Mouse (Mus musculus) T-cell, adult 2 months (primary cell): ENCODE data around the gene Kcnh6.

Experiments
- DNase-seq: peaks from one replicate; pipeline ENCODE4 v3.0.0; 2022; ENCODE audit warnings: low spot score

Kcnh6 gene

DNA sequence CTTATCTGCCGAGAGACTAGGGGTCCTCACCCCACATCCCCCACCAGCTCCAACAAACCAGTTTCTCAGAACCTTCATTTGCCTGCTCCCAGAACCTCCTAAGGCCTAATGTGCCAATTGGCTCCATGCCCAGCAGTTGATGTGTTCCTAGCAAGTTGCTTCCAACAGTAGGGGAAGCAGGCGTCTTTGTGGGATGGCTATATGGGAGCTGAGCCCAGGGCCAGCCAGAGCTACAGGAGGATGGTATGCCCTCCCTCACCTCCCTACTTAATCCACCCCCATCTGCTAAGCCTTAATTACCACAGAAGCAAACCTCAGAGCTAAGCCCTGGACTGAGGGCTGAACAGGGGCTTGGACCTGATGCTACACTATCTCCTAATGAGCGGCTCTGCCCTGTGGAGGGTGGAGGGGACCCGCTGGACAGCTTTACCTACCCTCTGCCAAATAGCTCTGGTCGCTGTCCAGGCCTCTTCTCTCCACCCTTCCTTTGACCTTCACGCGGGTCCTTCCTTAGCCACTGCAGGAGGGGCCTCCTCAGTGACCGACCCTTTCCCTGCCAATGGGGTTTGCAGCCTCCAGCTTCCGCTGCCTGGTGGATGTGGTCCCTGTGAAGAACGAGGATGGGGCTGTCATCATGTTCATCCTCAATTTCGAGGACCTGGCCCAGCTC lies 5.8 kb downstream of the Kcnh6 start:
- DNase-seq = no peak

DNA sequence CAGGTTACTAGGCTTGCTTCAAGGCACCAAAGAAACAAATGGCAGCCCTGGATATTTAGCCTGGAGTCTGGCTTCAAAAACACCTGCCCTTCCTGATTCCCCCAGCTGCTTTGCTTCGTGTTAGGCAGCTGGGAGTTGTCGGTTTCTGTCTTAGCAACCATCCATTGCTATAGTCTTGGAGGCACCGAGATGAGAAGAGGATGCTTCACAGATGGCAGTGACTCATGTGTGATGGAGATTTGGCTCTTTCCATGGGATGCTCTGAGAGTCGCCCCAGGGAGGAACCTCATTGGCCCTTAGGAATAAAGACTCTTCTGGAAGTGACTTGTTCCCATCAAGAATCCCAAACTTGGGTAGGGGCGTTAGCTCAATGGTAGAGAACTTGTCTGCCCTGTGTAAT lies 8.5 kb downstream of the Kcnh6 start:
- DNase-seq = no peak

DNA sequence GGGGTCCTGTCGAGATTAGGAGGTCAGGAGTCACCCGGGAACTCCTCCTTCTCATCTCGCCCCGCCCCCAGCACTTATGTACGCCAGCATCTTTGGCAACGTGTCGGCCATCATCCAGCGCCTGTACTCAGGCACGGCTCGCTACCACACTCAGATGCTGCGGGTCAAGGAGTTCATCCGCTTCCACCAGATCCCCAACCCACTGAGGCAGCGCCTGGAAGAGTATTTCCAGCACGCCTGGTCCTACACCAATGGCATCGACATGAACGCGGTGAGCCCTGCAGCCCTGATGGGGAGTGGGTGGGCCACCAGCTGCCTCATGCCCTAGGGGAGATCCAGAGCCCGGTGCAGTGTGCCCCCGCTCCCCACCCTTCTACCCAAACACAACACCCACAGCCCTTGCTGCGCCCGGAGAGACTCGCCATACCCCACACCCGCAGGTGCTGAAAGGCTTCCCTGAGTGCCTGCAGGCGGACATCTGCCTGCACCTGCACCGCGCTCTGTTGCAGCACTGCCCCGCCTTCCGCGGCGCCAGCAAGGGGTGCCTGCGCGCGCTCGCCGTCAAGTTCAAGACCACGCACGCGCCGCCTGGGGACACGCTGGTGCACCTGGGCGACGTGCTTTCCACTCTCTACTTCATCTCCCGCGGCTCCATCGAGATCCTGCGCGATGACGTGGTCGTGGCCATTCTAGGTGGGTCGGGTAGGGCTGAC lies 12.3 kb downstream of the Kcnh6 start:
- peak; percentile 40 for DNase-seq

DNA sequence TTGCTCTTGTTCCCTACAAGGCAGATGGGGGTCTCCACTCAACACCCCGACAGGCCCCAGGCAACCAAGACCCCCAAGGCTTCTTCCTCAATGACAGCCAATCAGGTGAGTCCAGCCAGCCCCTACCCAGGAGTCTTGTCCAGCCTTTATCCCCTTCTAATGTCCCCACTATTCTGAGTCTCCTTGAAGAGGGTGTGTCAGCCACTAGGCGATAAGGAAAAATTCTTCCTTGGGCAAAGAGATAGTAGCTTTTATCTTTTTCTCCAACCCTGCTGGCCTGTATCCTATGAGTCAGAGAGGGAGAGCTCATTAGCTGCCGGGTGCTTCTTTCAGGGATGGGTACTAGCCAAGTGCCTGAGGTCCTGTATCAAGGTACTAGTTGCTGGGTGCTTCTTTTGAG lies 17.9 kb downstream of the Kcnh6 start:
- no peak for DNase-seq

DNA sequence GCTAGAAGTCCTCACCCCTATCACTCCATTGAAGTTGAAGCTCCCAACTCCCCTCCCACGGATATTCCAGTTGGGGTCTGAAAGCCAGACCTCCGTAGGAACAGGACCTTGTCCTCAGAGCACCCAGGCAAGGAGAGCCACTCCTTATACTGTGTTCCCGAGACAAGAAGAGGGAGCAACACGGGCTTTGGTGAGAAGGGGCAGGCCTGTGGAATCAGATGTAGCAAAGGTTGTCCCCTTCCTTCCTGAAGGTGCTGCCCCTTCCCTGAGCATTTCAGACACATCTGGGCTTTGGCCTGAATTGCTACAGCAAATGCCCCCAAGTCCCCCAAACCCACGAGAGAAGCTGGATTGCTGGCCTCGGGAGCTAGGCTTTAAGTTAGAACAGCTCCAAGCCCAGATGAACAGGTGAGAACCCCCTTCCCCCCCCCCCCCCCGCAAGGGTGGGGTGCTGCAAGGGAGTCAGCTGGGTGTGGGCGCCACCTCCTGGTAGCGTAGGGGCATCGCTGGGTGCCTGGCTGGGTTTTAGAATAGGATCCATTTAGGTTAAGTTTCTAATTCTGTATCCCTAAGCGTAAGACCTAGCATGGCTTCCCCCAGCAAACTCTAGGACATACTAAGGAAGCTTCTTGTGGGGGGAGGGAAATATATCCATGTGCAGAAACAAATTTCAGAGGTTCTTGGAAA lies 18.7 kb downstream of the Kcnh6 start:
- DNase-seq = peak; percentile 77

DNA sequence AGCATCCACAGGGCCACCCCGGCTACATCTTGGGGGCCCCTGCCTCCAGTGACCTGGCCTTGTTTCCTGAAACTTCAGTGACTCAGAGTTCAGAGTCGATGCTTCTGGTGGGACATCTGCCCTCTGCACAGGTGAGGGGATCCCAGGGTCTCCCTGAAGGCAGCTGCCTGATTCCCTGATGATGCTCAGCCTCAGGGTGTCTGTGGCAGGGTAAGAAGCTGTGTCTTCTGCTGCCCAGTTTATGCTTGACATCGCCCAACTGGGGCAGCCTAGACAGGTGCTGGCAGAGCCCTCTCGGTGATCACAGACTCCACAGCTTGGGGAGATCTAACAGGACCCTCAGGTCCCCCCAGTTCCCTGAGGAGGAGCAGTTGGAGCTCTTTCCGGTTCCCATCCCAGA lies 19.7 kb downstream of the Kcnh6 start:
- DNase-seq = peak; percentile 48

DNA sequence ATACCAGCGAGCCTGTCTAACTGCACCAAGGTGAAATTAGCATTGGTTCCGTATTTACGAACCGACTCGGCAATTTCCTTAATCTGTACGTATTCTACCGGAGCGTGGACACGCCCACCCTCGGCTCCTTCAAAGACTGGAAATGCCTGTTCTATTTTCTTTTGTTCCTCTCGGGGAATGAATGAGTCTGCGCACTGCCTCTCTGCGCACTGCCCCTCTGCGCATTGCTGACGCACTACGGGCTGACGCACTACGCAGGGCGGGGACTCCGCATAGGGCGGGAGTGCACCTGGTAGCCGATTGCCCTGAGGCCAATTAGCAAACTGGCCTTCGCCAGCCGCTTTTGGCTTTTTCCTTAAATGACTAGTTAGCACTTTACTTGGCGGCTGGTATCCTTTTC lies 24.1 kb downstream of the Kcnh6 start:
- peak; percentile 27 for DNase-seq

DNA sequence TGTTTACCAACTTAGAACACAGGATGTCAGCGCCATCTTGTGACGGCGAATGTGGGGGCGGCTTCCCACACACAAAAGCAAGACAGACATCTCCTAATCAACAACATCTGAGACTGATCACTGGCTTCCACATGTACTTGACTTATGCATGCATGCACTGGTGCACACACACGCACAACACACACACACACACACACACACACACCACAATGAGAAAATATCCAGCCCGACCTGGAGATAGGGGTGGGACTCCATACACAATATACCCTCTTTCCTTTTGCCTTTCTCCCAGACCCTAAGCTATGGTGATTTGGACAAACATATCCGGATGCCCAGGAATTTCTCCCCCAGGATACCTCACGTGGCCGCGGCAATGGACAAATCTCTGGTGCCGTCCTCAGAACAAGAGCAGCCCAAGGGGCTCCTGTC lies 25.6 kb downstream of the Kcnh6 start:
- DNase-seq = peak; percentile 83

DNA sequence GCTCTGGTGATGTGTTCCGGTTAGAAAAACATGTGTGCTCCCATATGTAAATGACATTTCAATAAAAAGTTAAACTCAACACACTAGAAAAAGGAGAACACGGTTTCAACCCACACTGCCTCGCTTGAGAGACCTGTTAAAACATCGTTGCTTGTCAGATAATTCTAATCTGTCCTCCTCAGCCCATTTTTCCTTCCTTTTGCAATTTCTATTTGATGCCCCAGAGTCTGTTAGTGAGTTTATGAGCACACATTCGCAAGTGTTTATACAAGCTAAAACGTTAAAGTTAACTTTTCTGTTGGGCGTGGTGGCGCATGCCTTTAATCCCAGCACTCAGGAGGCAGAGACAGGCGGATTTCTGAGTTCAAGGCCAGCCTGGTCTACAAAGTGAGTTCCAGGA lies 27.1 kb downstream of the Kcnh6 start:
- no peak for DNase-seq

DNA sequence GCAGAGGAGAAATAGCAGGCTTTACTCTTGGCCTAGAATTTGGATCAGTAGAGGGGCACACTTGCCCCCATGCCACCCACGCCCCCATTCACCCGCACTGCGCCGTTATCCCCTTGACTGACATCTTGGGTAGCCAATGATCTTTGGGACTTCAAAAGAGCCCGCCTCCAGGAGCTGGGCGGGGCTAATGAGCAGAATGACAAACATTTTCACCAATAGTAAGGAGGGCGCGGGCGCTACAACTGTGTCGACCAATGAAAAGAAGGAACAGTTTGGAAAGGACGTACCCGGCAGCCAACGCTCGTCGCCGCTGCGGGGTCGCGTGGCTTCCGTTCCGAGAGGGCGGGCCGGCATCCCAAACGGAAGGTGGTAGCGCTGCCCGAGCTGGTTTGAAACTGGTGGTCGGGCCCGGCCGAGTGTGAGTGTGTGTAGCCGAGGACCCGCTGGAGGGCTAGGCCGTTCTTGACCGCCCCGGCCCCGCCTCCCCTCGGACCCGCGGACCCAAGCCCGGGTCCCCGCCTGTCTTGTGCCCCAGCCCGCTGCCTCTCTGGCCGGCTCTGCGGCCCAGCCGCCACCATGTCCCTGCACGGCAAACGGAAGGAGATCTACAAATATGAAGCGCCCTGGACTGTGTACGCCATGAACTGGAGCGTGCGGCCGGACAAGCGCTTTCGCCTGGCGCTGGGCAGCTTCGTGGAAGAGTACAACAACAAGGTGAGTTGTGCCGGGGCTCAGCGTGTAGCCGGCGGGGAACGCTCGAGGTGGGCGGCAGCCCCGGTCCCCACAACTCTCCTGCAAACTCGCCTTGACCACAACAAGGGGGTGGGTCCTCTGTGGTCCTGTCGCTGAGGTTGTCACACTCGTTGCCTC lies 28.9 kb downstream of the Kcnh6 start, which contains the start of gene Dcaf7:
Gene Dcaf7, plus strand, starts transcription at position 325 of the 870 bp plus-strand sequence.
- DNase-seq = peak; percentile 97

DNA sequence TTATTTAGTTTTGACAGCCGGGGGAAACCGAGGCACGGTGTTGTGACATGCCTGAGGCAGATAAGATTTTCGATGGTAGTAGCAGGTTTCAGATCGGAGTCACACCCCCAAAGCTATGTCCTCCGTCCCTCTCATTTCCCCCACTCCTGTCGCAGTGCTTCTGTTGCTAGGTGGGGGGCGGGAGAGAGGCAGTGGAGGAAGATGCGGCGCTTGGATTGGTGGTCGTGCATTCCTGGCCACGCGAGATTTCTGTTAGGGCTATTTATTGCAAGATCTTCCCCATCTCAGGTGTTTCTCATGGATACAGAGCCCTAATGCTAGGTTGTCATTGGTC lies 29.5 kb downstream of the Kcnh6 start:
- peak; percentile 57 for DNase-seq

DNA sequence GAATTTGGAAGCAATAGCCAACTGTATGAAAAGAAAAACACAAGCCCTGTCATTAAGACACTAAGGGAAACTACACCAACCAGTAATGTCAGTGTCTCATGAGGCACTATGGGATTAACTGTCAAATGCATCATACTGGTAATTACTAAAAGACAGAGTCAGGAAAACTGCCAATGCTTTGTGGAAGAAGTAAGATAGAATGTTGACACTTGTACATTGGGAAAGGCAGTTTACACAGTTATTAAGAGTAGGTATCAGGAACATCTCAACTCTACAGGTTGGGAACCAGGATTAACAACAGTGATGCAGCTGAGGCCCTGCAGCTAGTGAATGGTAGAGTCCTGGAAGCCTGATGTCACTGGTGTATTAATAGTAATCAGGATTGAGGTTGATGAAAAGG lies 36.4 kb downstream of the Kcnh6 start:
- no peak for DNase-seq

DNA sequence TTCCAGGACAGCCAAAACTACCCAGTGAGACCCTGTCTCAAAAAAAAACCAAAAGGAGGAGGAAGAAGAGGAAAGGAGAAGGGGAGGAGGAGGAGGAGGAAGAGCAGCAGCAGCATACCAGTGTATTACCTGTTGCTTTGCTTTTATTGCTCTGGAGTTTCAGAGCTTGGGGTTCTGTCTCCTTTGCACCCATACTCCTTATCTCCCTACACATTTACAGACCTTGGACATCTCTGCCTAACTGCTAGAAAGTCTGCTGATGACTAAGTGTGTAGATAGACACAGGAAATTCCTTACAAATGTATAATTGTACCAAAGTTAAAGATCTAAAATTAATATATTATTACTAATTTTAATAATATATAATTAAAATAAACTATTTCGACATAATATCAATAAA lies 37.3 kb downstream of the Kcnh6 start:
- no peak for DNase-seq

DNA sequence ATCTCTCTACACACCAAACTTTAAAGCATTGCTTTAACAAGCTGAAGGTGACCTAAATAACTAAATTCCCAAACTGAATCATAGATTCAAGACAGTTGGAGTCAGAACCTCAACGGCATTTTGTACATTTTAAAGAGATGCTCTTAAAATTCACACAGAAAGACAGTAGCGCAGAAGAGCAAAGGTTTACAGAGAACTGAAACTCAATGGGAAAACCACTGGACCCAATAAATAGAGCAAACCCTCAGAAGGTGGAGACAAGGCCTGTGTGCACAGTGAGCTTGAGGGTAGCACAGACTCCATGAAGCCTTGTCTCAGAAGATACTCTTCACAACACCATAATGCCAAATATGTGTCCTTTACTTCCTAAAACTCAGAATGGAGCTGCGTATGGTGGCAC lies 37.9 kb downstream of the Kcnh6 start:
- DNase-seq = no peak

DNA sequence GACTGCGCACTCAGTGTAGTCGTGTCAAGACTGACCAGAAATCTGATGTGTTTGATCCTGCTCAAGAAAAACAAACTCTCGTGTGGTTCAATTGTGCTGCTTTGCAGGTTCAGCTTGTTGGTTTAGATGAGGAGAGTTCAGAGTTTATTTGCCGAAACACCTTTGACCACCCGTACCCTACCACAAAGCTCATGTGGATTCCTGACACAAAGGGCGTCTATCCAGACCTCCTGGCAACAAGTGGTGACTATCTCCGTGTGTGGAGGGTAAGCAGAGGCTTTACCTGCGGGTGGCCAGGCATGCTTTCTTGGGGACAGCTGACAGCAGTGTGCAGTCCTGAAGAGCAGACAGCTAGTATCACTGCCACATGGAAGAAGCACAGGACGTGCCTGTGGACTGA lies 38.7 kb downstream of the Kcnh6 start:
- no peak for DNase-seq

DNA sequence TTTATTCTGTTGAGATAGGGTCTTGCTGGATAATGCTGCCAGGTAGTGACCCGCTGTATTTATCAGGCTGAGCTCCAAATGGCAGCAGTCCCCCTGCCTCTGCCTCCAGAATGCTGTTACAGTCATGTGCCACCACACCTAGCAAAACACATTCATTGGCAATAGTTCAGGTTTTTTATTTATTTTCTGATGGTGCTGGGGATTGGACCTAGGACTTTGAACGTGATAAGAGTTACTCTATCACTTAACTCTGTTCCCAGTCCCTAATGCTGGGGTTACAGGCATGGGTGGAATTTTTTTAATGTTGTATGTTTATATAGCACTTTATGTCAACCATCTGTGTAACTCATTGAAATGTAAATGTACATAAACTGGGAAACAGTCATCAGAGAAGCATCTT lies 46.0 kb downstream of the Kcnh6 start:
- DNase-seq = no peak

DNA sequence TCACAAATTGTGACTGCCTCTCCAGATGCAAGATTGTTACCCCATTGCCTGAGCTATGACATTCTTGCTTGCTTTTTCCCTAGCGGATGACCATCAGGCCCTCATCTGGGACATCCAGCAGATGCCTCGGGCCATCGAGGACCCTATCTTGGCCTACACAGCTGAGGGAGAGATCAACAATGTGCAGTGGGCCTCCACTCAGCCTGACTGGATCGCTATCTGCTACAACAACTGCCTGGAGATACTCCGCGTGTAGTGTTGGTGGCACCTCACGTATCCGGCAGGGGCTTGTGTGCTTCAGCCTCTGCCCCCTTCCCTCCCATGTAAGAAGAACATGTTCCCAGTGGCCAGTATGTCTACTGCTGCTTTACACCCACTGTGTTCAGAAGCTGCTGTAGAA lies 46.7 kb downstream of the Kcnh6 start:
- DNase-seq = no peak

DNA sequence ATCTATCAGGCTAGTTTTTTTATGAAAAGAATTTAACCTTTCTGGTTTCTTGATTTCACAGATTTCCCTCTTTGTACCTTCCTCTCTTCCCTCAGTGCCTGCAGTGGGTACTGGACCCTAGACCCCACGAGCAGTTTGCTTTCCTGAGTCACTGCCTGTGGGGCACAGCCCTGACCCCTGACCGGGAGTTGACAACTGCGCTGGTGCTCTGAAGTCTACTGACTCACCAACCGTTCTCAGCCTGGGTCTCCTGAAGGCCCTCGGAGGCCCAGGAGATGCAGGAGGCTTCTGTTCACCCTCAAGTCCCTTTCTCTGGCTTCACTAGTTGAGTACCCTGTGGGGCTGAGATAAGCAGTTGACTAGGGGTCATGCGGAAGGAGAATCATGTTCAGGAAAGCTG lies 47.4 kb downstream of the Kcnh6 start:
- DNase-seq = no peak

DNA sequence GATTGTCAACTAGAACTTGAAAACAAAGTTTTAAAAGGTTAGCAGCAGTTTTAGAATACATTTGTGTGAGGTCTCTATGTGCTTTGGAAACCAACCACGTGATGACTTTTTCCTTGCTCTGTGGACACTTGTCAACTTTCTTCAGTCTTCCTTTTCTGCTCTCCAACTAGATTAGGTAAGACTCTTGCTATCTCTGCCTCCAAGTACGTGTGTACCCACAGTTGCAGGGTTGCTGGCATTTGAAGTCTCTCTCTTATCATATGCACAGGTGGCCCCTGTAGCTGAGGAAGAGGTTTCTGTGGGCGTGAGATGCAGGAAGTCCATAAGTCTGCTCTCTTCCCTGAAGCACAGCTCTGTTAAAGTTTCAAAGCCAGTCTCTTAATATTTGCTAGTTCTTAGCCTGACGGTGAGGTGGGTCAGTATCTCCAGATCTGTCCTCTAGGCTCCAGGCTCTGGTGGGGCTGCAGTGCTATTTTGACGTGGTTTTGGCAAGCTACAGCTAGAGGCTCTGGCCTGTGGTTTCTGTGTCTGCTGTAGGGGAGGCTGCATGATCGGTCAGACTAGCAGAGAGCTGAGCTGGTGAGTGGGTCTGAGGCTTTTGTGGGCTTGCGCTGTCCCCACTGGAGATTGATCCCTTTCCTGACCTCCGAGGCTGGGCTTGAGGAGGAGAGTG lies 49.0 kb downstream of the Kcnh6 start:
- peak; percentile 69 for DNase-seq

DNA sequence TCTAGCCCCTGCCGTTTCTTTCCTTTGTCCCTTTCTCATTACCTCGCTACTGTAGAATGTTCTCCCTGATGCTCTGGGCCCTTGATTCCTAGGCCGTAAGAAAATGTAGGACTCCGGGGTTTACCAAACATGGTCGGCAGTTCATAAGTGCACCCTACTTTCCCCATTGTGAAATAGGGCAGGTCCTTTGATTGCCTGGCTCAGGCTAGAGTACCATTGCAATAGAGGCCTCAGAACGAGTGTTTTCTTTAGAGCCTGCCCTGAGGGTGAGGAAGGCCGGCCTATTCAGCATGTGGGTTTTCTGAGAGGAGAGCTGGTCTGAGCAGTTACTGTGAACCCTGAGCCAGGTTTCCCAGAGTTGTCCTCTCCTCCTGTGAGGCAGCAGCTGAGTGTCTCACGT lies 50.1 kb downstream of the Kcnh6 start:
- no peak for DNase-seq

DNA sequence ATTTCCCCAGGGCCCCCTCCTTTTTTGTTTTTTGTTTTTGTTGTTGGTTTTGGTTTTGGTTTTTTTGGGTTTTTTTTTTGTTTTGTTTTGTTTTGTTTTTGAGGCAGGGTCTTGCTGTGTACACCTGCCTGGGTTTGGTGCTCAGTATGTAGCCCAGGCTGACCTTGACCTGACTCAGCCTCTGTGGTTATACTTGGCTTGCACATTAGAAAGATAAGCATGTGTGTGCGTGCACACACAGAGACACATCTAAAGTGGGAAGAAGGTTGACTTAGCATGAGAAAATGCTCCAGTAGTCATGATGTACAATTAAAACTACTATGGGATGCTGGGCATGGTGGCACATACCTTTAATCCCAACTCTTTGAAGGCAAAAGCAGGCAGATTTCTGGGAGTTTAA lies 52.6 kb downstream of the Kcnh6 start:
- no peak for DNase-seq

DNA sequence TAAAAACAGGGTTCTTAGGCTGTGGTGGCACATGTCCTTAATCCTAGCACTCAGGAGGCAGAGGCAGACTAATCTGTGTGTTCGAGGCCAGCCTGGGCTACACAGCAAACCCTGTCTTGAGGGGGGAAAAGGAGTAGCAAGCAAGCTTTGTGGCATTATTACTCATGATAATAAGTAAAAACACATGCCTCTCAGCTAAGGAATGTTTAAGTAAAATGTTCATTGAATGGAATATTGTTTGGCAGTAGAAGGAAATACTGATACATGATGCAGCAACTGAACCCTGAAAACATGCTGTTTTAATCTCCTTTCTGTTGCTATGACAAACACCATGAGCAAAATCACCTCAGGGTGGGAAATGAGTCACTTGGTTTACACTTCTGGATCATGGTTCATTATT lies 53.4 kb downstream of the Kcnh6 start:
- no peak for DNase-seq
